Mouse (Mus musculus) limb, embryonic 14.5 days (tissue): ENCODE measurements at regions not wholly inside any gene's neighbourhood (a gene's known extent, or its start where the extent isn't known, plus 50 kb on each side); places are given as distances from the start of the nearest gene placed in this dataset.
"Not testable (repeated sequence)": the region's sequence is repeated elsewhere in the genome, so short reads cannot be mapped to it uniquely, and the experiment has no call there.

ENCODE experiments used
- ATAC-seq: fragments of 200-750 bp; cut with Nextera tagmentation; 2 replicates; pipeline ENCODE4 v1.8.0; 2017; ENCODE audit warnings: low read depth, moderate number of reproducible peaks, moderate TSS enrichment; ENCODE audit not compliant: low FRiP score
- DNase-seq: peaks from one replicate; pipeline ENCODE4 v3.0.0-alpha.2; 2015; ENCODE audit warnings: low spot score
- H3K27ac ChIP-seq: fragments of 300-500 bp; sonication (generic); replicated peaks from 2 replicates; pipeline ENCODE4 v1.5.1; 2014; ENCODE audit warnings: low read depth, mild to moderate bottlenecking, low read length, moderate library complexity, mixed read lengths
- H3K27me3 ChIP-seq: fragments of 300-500 bp; sonication (generic); 2 replicates; pipeline ENCODE4 v1.6.1; 2014; ENCODE audit warnings: low read length, mixed read lengths; ENCODE audit not compliant: control insufficient read depth, insufficient read depth
- H3K36me3 ChIP-seq: fragments of 300-500 bp; sonication (generic); 2 replicates; pipeline ENCODE4 v1.6.1; 2014; ENCODE audit warnings: mild to moderate bottlenecking, low read length, moderate library complexity, mixed read lengths; ENCODE audit not compliant: control insufficient read depth, insufficient read depth
- H3K4me1 ChIP-seq: fragments of 300-500 bp; sonication (generic); 2 replicates; pipeline ENCODE4 v1.6.1; 2014; ENCODE audit warnings: antibody characterized with exemption, low read length, mixed read lengths; ENCODE audit not compliant: control insufficient read depth, insufficient read depth
- H3K4me2 ChIP-seq: fragments of 300-500 bp; sonication (generic); replicated peaks from 2 replicates; pipeline ENCODE4 v1.6.1; 2014; ENCODE audit warnings: low read depth, mild to moderate bottlenecking, low read length, moderate library complexity; ENCODE audit not compliant: severe bottlenecking
- H3K4me3 ChIP-seq: fragments of 300-500 bp; sonication (generic); replicated peaks from 2 replicates; pipeline ENCODE4 v1.5.1; 2014; ENCODE audit warnings: low read length
- H3K9ac ChIP-seq: fragments of 300-500 bp; sonication (generic); 2 replicates; pipeline ENCODE4 v1.6.1; 2014; ENCODE audit warnings: mild to moderate bottlenecking, low read depth, low read length, moderate library complexity; ENCODE audit not compliant: severe bottlenecking
- H3K9me3 ChIP-seq: fragments of 300-500 bp; sonication (generic); 2 replicates; pipeline ENCODE4 v1.6.1; 2016; ENCODE audit warnings: low read length; ENCODE audit not compliant: control insufficient read depth
- POLR2A ChIP-seq: fragments of 200-500 bp; IDR thresholded peaks from 2 replicates; pipeline ENCODE4 v1.8.0; 2012; ENCODE audit warnings: inconsistent platforms, mild to moderate bottlenecking, moderate library complexity, borderline replicate concordance; ENCODE audit not compliant: insufficient read depth, insufficient read length; ENCODE audit errors: extremely low read depth
- WGBS: fragments of 180-500 bp; shearing (Covaris S2); extraction: QIAGEN DNeasy Blood & Tissue Kit; methylation state at CpG from one replicate; pipeline ENCODE4 v1.1.7; 2014; 5-methylcytosine and 5-hydroxymethylcytosine counted together

DNA sequence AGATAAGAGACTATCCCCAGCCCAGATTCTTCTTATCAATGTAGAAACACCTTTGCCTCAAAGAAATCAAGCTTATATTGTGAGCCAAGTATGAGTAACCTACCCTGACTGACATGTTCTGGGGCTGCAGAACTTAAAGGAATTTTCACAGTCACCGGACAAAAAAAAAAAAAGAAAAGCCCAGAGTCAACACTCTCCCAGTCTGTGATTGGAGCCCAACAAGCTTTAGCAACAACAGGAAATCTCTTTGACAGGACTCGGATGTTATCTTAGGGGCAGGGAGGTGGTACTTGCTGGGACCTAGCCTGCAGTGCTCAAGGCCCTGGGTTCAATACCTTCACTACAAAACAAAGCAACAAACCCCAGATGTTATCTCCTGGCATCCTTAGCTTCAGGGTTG lies 114.2 kb downstream of the Nectin1 start:
- 40% methylated on average over 2 of the region's 2 CpGs for WGBS
- no peak for ATAC-seq
- H3K27ac ChIP-seq, result no peak overlapping the region

DNA sequence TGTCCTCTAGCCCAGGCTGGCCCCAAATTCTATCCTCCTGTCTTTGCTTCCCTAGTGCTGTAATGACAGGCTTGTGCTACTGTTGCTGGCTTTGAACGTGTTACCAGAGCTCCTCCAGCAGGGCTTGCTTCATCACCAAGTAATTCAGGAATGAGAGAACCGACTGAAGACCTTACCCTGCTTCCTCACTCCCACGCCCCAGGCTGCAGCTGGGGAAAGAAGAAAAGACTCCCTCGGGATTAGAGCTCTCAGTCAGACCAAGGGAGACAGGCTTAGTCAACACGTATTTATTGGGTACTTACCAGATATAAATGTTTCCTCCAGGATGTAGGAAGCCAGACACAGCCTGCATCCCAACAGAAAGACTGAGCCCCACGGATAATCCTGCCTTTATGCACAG lies 115.0 kb downstream of the Nectin1 start:
- no peak for TF ChIP-seq POLR2A
- DNase-seq (no peak), ATAC-seq (no peak)
- peaks cover 17% of the 10 kb centered on the region for H3K27me3 ChIP-seq
- no peak overlapping the region for H3K4me2 ChIP-seq
- 24% methylated on average over 6 of the region's 6 CpGs for WGBS
- no peak overlapping the region for H3K4me3 ChIP-seq
- no peaks in the 10 kb centered on the region for H3K9me3 ChIP-seq
- no peak overlapping the region for H3K27ac ChIP-seq
- peaks cover 3% of the 10 kb centered on the region; the same call in 1 of the 2 replicates for H3K4me1 ChIP-seq
- H3K36me3 ChIP-seq, result no peaks in the 10 kb centered on the region
- no peak overlapping the region for H3K9ac ChIP-seq

More for the DNA sequence above, 114.2 kb downstream of the Nectin1 start:
- Histone ChIP-seq H3K9ac (no peak overlapping the region), H3K9me3 (no peaks in the 10 kb centered on the region), H3K4me2 (no peak overlapping the region), H3K4me3 (no peak overlapping the region), H3K4me1 (no peaks in the 10 kb centered on the region), H3K36me3 (no peaks in the 10 kb centered on the region), H3K27me3 (peaks cover 10% of the 10 kb centered on the region)
- no peak for TF ChIP-seq POLR2A
- DNase-seq, result no peak

DNA sequence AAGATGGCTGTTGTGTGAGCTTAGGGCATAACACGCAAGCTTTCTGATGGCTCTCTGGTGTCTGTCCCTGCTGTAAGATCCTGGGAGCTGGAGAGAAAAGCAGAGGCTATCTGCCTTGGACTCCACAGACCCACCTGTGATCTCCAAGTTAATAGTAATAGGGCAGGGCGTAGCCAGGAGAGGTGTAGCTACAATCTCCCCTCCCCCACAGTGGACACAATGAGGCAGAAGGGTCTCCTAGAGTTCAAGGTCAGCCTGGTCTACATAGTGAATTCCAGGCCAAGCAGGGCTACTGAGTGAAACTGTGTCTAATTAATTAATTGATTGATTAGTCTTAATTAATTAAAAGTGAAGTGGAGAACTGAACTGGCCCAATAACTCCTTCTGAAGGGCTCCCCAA lies 116.5 kb downstream of the Nectin1 start:
- H3K4me3 ChIP-seq, result no peak overlapping the region
- H3K4me2 ChIP-seq, result no peak overlapping the region
- H3K36me3 ChIP-seq, result no peaks in the 10 kb centered on the region
- no peak overlapping the region for H3K27ac ChIP-seq
- TF ChIP-seq POLR2A, result no peak
- 86% methylated on average over 2 of the region's 2 CpGs for WGBS
- H3K9me3 ChIP-seq, result no peaks in the 10 kb centered on the region
- no peak overlapping the region for H3K9ac ChIP-seq
- peaks cover 9% of the 10 kb centered on the region; the same call in 1 of the 2 replicates for H3K4me1 ChIP-seq
- ATAC-seq (no peak), DNase-seq (no peak)
- H3K27me3 ChIP-seq, result peaks cover 24% of the 10 kb centered on the region

DNA sequence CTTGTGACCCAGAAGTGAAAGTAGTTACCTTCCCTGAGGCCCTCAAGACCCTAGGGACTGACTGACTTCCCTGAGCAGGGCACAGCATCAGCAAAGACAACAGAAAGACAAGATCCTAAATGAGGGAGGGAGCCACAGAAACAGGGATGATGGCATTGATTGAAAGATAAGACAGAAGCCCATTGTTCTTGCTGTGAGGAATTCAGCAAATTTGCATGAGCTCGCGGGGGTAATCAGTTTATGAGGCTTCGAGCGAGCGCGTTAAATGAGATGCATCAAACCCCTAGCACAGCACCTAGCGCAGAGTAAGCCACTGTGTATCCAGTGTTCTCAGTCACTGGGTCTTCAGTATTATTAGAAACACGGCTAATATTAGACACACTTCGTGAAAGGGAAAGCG lies 117.6 kb downstream of the Nectin1 start:
- ATAC-seq (no peak), DNase-seq (no peak)
- 31% methylated on average over 10 of the region's 10 CpGs for WGBS
- H3K4me3 ChIP-seq, result no peak overlapping the region
- no peaks in the 10 kb centered on the region for H3K9me3 ChIP-seq
- H3K9ac ChIP-seq, result no peak overlapping the region
- no peaks in the 10 kb centered on the region for H3K36me3 ChIP-seq
- TF ChIP-seq POLR2A, result no peak
- H3K27me3 ChIP-seq, result peaks cover 24% of the 10 kb centered on the region
- H3K4me2 ChIP-seq, result no peak overlapping the region
- peaks cover 9% of the 10 kb centered on the region; the same call in 1 of the 2 replicates for H3K4me1 ChIP-seq
- no peak overlapping the region for H3K27ac ChIP-seq

DNA sequence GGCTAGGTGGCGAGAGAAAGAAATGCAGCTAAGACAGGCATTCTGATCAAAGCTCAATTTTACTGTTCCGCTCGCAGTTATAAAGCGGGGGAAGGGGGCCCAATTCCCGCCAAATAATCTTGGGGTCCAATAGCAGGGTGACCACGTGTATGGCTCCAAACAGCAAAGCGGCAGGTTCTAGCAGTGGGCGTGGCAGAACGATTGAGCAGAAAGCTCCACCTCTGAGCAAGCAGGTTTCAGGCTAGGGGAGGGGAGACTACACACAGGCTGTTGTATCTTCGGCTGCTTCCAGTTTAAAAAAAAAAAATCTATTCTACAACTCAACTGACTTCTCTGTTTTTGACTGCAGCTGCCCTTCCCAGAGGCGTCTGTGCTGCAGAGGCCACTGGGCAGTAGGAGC lies 118.2 kb downstream of the Nectin1 start:
- peaks cover 24% of the 10 kb centered on the region for H3K27me3 ChIP-seq
- not testable (repeated sequence) for H3K9ac ChIP-seq, H3K4me2 ChIP-seq, H3K27ac ChIP-seq, ATAC-seq, H3K9me3 ChIP-seq, H3K4me3 ChIP-seq, H3K4me1 ChIP-seq, DNase-seq, H3K36me3 ChIP-seq
- WGBS, result 12% methylated on average over 11 of the region's 11 CpGs
